In the genomic region with DNA sequence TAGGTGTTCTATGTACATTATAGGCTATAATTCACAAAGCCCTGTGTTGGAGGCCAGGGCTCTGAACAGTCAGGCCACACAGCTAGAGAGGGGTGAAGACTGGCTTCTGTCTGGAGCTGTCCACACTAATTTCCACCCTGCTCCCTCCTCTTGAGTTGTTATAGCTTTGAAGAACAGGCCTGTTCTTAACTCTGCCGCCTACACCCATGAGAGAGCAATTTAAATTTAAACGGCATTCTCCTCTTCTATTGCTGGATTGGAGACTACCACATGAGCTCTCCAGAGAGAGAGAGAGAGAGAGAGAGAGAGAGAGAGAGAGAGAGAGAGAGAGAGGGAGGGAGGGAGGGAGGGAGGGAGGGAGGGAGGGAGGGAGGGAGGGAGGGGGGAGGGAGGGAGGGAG, we compare ENCODE assay signal across 31 mouse cellular contexts. TPM values are rescaled to one million over a fixed set of nuclear protein-coding genes. Genes with fewer than 3 reads are reported as not detected.
"Had no signal": no experiment of that assay in that cellular context is flagged by ENCODE, and none has a peak within 500 bp of the region (broad histone marks: within the 10 kb centered on the region; RNA-seq: fewer than 3 reads in every experiment).

No protein-coding gene starts in this region.

- ATAC-seq: hindbrain, embryonic 16.5 days; inflammation-experienced regulatory T-cells, adult 6 months; intestine, embryonic 15.5 days; intestine, postnatal 0 days had no signal

- H3K27me3 ChIP-seq: hindbrain, embryonic 12.5 days; intestine, embryonic 15.5 days; limb, embryonic 12.5 days; liver, embryonic 13.5 days; liver, embryonic 15.5 days had no signal

- H3K4me2 ChIP-seq: heart, embryonic 12.5 days; hindbrain, embryonic 12.5 days; hindbrain, embryonic 14.5 days; intestine, embryonic 15.5 days; liver, embryonic 11.5 days; liver, embryonic 13.5 days; liver, embryonic 15.5 days had no signal

- H3K27ac ChIP-seq: gastrocnemius, adult 2 months; heart, adult 2 months; hindbrain, embryonic 10.5 days; hindbrain, embryonic 12.5 days; hindbrain, embryonic 14.5 days; intestine, embryonic 15.5 days; layer of hippocampus, adult 2 months; left cerebral cortex, adult 2 months; limb, embryonic 12.5 days; liver, embryonic 13.5 days; liver, embryonic 15.5 days had no signal

- H3K9ac ChIP-seq: heart, embryonic 12.5 days; hindbrain, embryonic 12.5 days; hindbrain, embryonic 14.5 days; intestine, embryonic 15.5 days; limb, embryonic 12.5 days; liver, embryonic 13.5 days; liver, embryonic 15.5 days had no signal

- H3K9me3 ChIP-seq: heart, embryonic 12.5 days; hindbrain, embryonic 10.5 days; hindbrain, embryonic 12.5 days; intestine, embryonic 15.5 days; limb, embryonic 10.5 days; limb, embryonic 12.5 days; liver, embryonic 13.5 days; liver, embryonic 15.5 days had no signal

- H3K36me3 ChIP-seq: heart, embryonic 12.5 days; hindbrain, embryonic 10.5 days; hindbrain, embryonic 12.5 days; intestine, embryonic 15.5 days; limb, embryonic 10.5 days; limb, embryonic 12.5 days; liver, embryonic 13.5 days; liver, embryonic 15.5 days had no signal

- DNase-seq: gastrocnemius, adult 2 months; gastrocnemius, postnatal 10 days; gastrocnemius, postnatal 25 days; heart, adult 2 months; heart, postnatal 10 days; heart, postnatal 4 days; kidney, adult 18-20 months; kidney, adult 8-10 months; kidney, postnatal 10 days; kidney, postnatal 25 days; kidney, postnatal 4 days; liver; liver, embryonic 13.5 days had no signal

- H3K4me3 ChIP-seq: gastrocnemius, adult 2 months; heart, adult 2 months; heart, embryonic 12.5 days; hindbrain, embryonic 10.5 days; hindbrain, embryonic 12.5 days; intestine, embryonic 15.5 days; layer of hippocampus, adult 2 months; left cerebral cortex, adult 2 months; limb, embryonic 10.5 days; limb, embryonic 12.5 days; liver, embryonic 13.5 days; liver, embryonic 15.5 days had no signal

- H3K4me1 ChIP-seq: intestine, embryonic 15.5 days; liver, embryonic 15.5 days had no signal

RNA-seq across cellular contexts. Expression of a gene that starts 5.3 kb away (rescaled TPM):
- polyA plus RNA-seq: heart, embryonic 12.5 days; heart, embryonic 14.5 days; hindbrain, embryonic 10.5 days; hindbrain, embryonic 12.5 days; intestine, embryonic 15.5 days; intestine, postnatal 0 days; kidney, embryonic 14.5 days; kidney, embryonic 16.5 days; limb, embryonic 10.5 days; limb, embryonic 12.5 days; limb, embryonic 14.5 days; liver, embryonic 11.5 days; liver, embryonic 15.5 days had no signal
